Mouse (Mus musculus) liver, adult 2 months (tissue): ENCODE measurements around the gene Map7d1.

ENCODE experiments used
- CTCF ChIP-seq: fragments of 200-500 bp; IDR thresholded peaks from 2 replicates; pipeline ENCODE4 v1.5.1; 2011; ENCODE audit warnings: low read depth, low read length, control low read depth
- POLR2A ChIP-seq: fragments of 200-500 bp; IDR thresholded peaks from 2 replicates; pipeline ENCODE4 v1.6.1; 2011; ENCODE audit warnings: low read length, control low read depth; ENCODE audit not compliant: insufficient read depth; ENCODE audit errors: extremely low read depth

DNA sequence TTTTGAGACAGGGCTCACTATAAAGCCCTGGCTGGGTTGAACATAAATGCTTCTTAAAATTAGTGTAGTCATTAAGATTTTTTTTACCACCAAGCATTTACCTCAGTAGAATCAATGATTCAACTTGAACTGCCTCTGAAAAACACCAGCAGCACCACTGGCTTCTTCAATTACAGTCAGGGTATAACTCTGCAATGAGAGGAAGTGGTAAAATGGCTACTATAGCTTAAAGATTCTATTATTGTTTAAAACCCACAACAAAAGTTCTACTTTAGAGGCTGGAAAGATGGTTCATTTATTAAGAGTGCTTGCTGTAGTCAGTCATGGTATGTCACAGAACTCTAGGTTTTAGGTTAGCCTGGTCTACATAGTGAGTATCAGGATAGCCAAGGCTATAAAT is 61.9 kb downstream of the Map7d1 start:
- TF ChIP-seq POLR2A, result no peak
- TF ChIP-seq CTCF, result no peak
